Mouse (Mus musculus) cerebellum, adult 2 months (tissue): ENCODE results near the gene Ksr1.

Source experiments
- CTCF ChIP-seq: fragments of 200-500 bp; IDR thresholded peaks from 2 replicates; pipeline ENCODE4 v1.5.1; 2011; ENCODE audit warnings: low read depth, mild to moderate bottlenecking, control low read depth, low read length, moderate library complexity, borderline replicate concordance; ENCODE audit not compliant: insufficient read depth
- POLR2A ChIP-seq: fragments of 200-500 bp; IDR thresholded peaks from 2 replicates; pipeline ENCODE4 v1.6.1; 2011; ENCODE audit warnings: low read length, control low read depth, borderline replicate concordance; ENCODE audit not compliant: insufficient read depth

GRCm38 (mm10) chr11:79133051-79133450 lies 13.2 kb downstream of the Ksr1 start:
- no peak for TF ChIP-seq CTCF
- TF ChIP-seq POLR2A, result no peak
